Mouse (Mus musculus) CH12.LX (cell line): ENCODE measurements at regions not wholly inside any gene's neighbourhood (a gene's known extent, or its start where the extent isn't known, plus 50 kb on each side); places are given as distances from the start of the nearest gene placed in this dataset.

ENCODE experiments used
- DNase-seq: peaks from one replicate; pipeline ENCODE4 v3.0.0-alpha.2; 2013; ENCODE audit errors: extremely low read depth
- H3K27ac ChIP-seq: 2 replicates; pipeline ENCODE4 v1.5.1; 2012; ENCODE audit warnings: low read depth, mild to moderate bottlenecking, control low read depth, moderate library complexity; ENCODE audit not compliant: insufficient read depth
- H3K27me3 ChIP-seq: replicated peaks from 2 replicates; pipeline ENCODE3; 2012; ENCODE audit warnings: inconsistent platforms
- H3K36me3 ChIP-seq, 2 experiments: replicated peaks in 1 of 2; 2 replicates each; pipeline versions ENCODE3 to v1.6.1; 2012; ENCODE audit warnings: inconsistent platforms in 1 of 2, low read length in 1 of 2, mild to moderate bottlenecking in 1 of 2, mixed read lengths in 1 of 2, moderate library complexity in 1 of 2; ENCODE audit not compliant: control insufficient read depth in 1 of 2, insufficient read depth in 1 of 2
- H3K4me1 ChIP-seq, 2 experiments: 2 replicates each; pipeline ENCODE4 v1.6.1; 2012; ENCODE audit warnings: inconsistent platforms in 1 of 2, moderate library complexity in 1 of 2; ENCODE audit not compliant: insufficient read depth in 2 of 2, control insufficient read depth in 1 of 2
- H3K4me2 ChIP-seq: 2 replicates; pipeline ENCODE4 v1.6.1; 2012; ENCODE audit warnings: low read depth, mild to moderate bottlenecking, control low read depth; ENCODE audit not compliant: poor library complexity, insufficient read depth, severe bottlenecking
- H3K4me3 ChIP-seq, 3 experiments: fragments of 150-350 bp in 1 of 3; sonication (generic) in 1 of 3; replicated peaks in 1 of 3; 2 replicates each; pipeline versions ENCODE3 to v1.5.1; 2011 to 2012; ENCODE audit warnings: low read depth in 2 of 3, low read length in 2 of 3, mild to moderate bottlenecking in 2 of 3, moderate library complexity in 2 of 3, control low read depth in 1 of 3, improper control_type of control experiment in 1 of 3, inconsistent platforms in 1 of 3, mixed read lengths in 1 of 3; ENCODE audit not compliant: poor library complexity in 1 of 3
- H3K79me2 ChIP-seq: replicated peaks from 2 replicates; pipeline ENCODE4 v1.6.1; 2012; ENCODE audit warnings: mild to moderate bottlenecking, moderate library complexity; ENCODE audit not compliant: control insufficient read depth, poor library complexity, insufficient read depth, severe bottlenecking; ENCODE audit errors: extremely low read depth
- H3K9ac ChIP-seq: 2 replicates; pipeline ENCODE4 v1.6.1; 2012; ENCODE audit warnings: low read depth, mild to moderate bottlenecking, control low read depth, moderate library complexity; ENCODE audit not compliant: insufficient read depth
- H3K9me3 ChIP-seq: replicated peaks from 2 replicates; pipeline ENCODE3; 2012; ENCODE audit warnings: low read length, inconsistent platforms, mixed read lengths
- CTCF ChIP-seq, 2 experiments: IDR thresholded peaks in 1 of 2; conservative IDR thresholded peaks in 1 of 2; 2 replicates each; pipeline ENCODE4 v1.5.1; 2011 to 2012; ENCODE audit warnings: low read depth in 2 of 2, low read length in 2 of 2, improper control_type of control experiment in 1 of 2, inconsistent platforms in 1 of 2, mild to moderate bottlenecking in 1 of 2, moderate library complexity in 1 of 2
- E2F4 ChIP-seq: IDR thresholded peaks from 2 replicates; pipeline ENCODE4 v1.6.1; 2011; ENCODE audit warnings: low read depth, low read length, improper control_type of control experiment; ENCODE audit not compliant: insufficient replicate concordance
- ELF1 ChIP-seq: IDR thresholded peaks from 2 replicates; pipeline ENCODE4 v1.6.1; 2014; ENCODE audit warnings: low read depth, mild to moderate bottlenecking, inconsistent platforms, low read length, improper control_type of control experiment
- ETS1 ChIP-seq: conservative IDR thresholded peaks from 2 replicates; pipeline ENCODE4 v1.6.1; 2012; ENCODE audit warnings: low read depth, mild to moderate bottlenecking, inconsistent platforms, low read length, improper control_type of control experiment, moderate library complexity
- GABPA ChIP-seq: IDR thresholded peaks from 2 replicates; pipeline ENCODE4 v1.6.1; 2012; ENCODE audit warnings: low read depth, low read length, improper control_type of control experiment, inconsistent platforms; ENCODE audit not compliant: insufficient replicate concordance
- HCFC1 ChIP-seq: IDR thresholded peaks from 2 replicates; pipeline ENCODE4 v1.6.1; 2012; ENCODE audit warnings: low read depth, mild to moderate bottlenecking, inconsistent platforms, low read length, improper control_type of control experiment
- JUN ChIP-seq: IDR thresholded peaks from 2 replicates; pipeline ENCODE4 v1.6.1; 2011; ENCODE audit warnings: low read depth, mild to moderate bottlenecking, low read length, improper control_type of control experiment, moderate library complexity; ENCODE audit not compliant: insufficient read depth
- KAT2A ChIP-seq: IDR thresholded peaks from 2 replicates; pipeline ENCODE4 v1.6.1; 2012; ENCODE audit warnings: low read length, improper control_type of control experiment, inconsistent platforms; ENCODE audit not compliant: insufficient replicate concordance
- MAFK ChIP-seq: IDR thresholded peaks from 2 replicates; pipeline ENCODE4 v1.6.1; 2011; ENCODE audit warnings: low read length, improper control_type of control experiment; ENCODE audit not compliant: insufficient replicate concordance
- MAX ChIP-seq: IDR thresholded peaks from 2 replicates; pipeline ENCODE4 v1.6.1; 2011; ENCODE audit warnings: low read length, improper control_type of control experiment
- MEF2A ChIP-seq: IDR thresholded peaks from 2 replicates; pipeline ENCODE4 v1.6.1; 2014; ENCODE audit warnings: low read depth, mild to moderate bottlenecking, inconsistent platforms, low read length, improper control_type of control experiment, borderline replicate concordance
- MXI1 ChIP-seq: IDR thresholded peaks from 2 replicates; pipeline ENCODE4 v1.6.1; 2011; ENCODE audit warnings: mild to moderate bottlenecking, low read depth, low read length, improper control_type of control experiment
- MYC ChIP-seq: IDR thresholded peaks from 2 replicates; pipeline ENCODE4 v1.6.1; 2011; ENCODE audit warnings: low read depth, mild to moderate bottlenecking, improper control_type of control experiment, low read length
- RCOR1 ChIP-seq: conservative IDR thresholded peaks from 2 replicates; pipeline ENCODE4 v1.6.1; 2012; ENCODE audit warnings: low read depth, mild to moderate bottlenecking, inconsistent platforms, low read length, improper control_type of control experiment
- SMC3 ChIP-seq: IDR thresholded peaks from 2 replicates; pipeline ENCODE4 v1.6.1; 2011; ENCODE audit warnings: low read depth, low read length, improper control_type of control experiment
- TBP ChIP-seq: conservative IDR thresholded peaks from 2 replicates; pipeline ENCODE4 v1.6.1; 2011; ENCODE audit warnings: low read depth, low read length, improper control_type of control experiment
- TCF12 ChIP-seq: IDR thresholded peaks from 2 replicates; pipeline ENCODE4 v1.6.1; 2014; ENCODE audit warnings: low read depth, mild to moderate bottlenecking, inconsistent platforms, low read length, improper control_type of control experiment
- UBTF ChIP-seq: IDR thresholded peaks from 2 replicates; pipeline ENCODE4 v1.6.1; 2012; ENCODE audit warnings: low read depth, mild to moderate bottlenecking, inconsistent platforms, low read length, improper control_type of control experiment, moderate library complexity
- USF1 ChIP-seq: IDR thresholded peaks from 2 replicates; pipeline ENCODE4 v1.6.1; 2014; ENCODE audit warnings: low read depth, mild to moderate bottlenecking, inconsistent platforms, low read length, improper control_type of control experiment
- ZMIZ1 ChIP-seq: IDR thresholded peaks from 2 replicates; pipeline ENCODE4 v1.6.1; 2012; ENCODE audit warnings: low read depth, mild to moderate bottlenecking, inconsistent platforms, low read length, improper control_type of control experiment
- dilution Hi-C: fragments of 300-500 bp; cut with MboI; formaldehyde crosslinking; loops from 2 replicates; pipeline ENCODE4 v1.14.3; 2020; ENCODE audit warnings: low sequenced_read_pairs; ENCODE audit not compliant: extremely low pct_unique_long_range_greater_than_20kb, extremely low pct_ligation_motif_present
- in situ Hi-C: fragments of 300-500 bp; cut with MboI; formaldehyde crosslinking; loops from 3 replicates; pipeline ENCODE4 v1.14.3; 2019; ENCODE audit warnings: low sequenced_read_pairs, low pct_ligation_motif_present, low pct_unique_long_range_greater_than_20kb, mixed read lengths

GRCm38 (mm10) chr13:32649982-32650381 lies 133.8 kb downstream of the Mylk4 start:
- Histone ChIP-seq H3K27ac (no peak overlapping the region), H3K9me3 (no peaks in the 10 kb centered on the region), H3K4me1 (peaks cover 0 to 7% of the 10 kb centered on the region in 2 experiments; a peak in 1 of 4 replicates), H3K36me3 (no peaks in the 10 kb centered on the region), H3K4me2 (no peak overlapping the region), H3K9ac (no peak overlapping the region), H3K27me3 (no peaks in the 10 kb centered on the region), H3K79me2 (no peaks in the 10 kb centered on the region), H3K4me3 (no peak overlapping the region)
- dilution Hi-C loops (no loop called here), in situ Hi-C loops (no loop called here)
- no peak for DNase-seq
- TF ChIP-seq JUN = no peak
- no peak for TF ChIP-seq USF1
- TF ChIP-seq TBP = no peak
- no peak for TF ChIP-seq ELF1
- no peak for TF ChIP-seq TCF12
- TF ChIP-seq GABPA = no peak
- no peak for TF ChIP-seq MYC
- TF ChIP-seq MAFK = no peak
- TF ChIP-seq HCFC1 = no peak
- TF ChIP-seq ETS1 = no peak
- no peak for TF ChIP-seq UBTF
- TF ChIP-seq MAX = no peak
- no peak for TF ChIP-seq KAT2A

- H3K4me2 ChIP-seq = no peak overlapping the region
- H3K79me2 ChIP-seq = no peaks in the 10 kb centered on the region
- H3K36me3 ChIP-seq = no peaks in the 10 kb centered on the region
- no peak overlapping the region for H3K4me3 ChIP-seq
- dilution Hi-C loops = no loop called here
- TF ChIP-seq MYC (no peak), JUN (no peak), ZMIZ1 (no peak), MEF2A (no peak), MXI1 (no peak), CTCF (conservative IDR thresholded peaks at IDR 0.05 in 1 of 2, IDR thresholded peaks at IDR 0.05 in 1 of 2; ENCODE audit: low read depth in 2 of 2, low read length in 2 of 2) (no peak), E2F4 (no peak), ETS1 (no peak), SMC3 (no peak), RCOR1 (no peak)
- TF ChIP-seq, all 38 proteins: peak for 0
- no peak for DNase-seq
- H3K27ac ChIP-seq = no peak overlapping the region
- no peaks in the 10 kb centered on the region for H3K27me3 ChIP-seq
- no peak overlapping the region for H3K9ac ChIP-seq
- no peaks in the 10 kb centered on the region for H3K9me3 ChIP-seq
- no peaks in the 10 kb centered on the region for H3K4me1 ChIP-seq
- in situ Hi-C loops = no loop called here
Measured at GRCm38 (mm10) chr13:32643030-32643750, 140.6 kb downstream of the Mylk4 start.
